Mouse (Mus musculus) brain, embryonic 14.5 days (tissue): ENCODE results near the gene Dock8.

Experiments
- CTCF ChIP-seq: fragments of 200-500 bp; IDR thresholded peaks from 2 replicates; pipeline ENCODE4 v1.5.1; 2012; ENCODE audit warnings: inconsistent platforms, mild to moderate bottlenecking, moderate library complexity, borderline replicate concordance; ENCODE audit not compliant: insufficient read depth, insufficient read length; ENCODE audit errors: extremely low read depth
- POLR2A ChIP-seq: fragments of 200-500 bp; IDR thresholded peaks from 2 replicates; pipeline ENCODE4 v1.6.1; 2012; ENCODE audit warnings: mild to moderate bottlenecking, inconsistent platforms, borderline replicate concordance; ENCODE audit not compliant: poor library complexity, insufficient read depth, insufficient read length, severe bottlenecking; ENCODE audit errors: extremely low read depth

GRCm38 (mm10) chr19:24987355-24987754 lies 12.0 kb upstream of the Dock8 start:
- TF ChIP-seq CTCF, result no peak
- TF ChIP-seq POLR2A, result no peak
